8 mouse cellular contexts compared by ENCODE assay signal in genomic region chr14:25768915-25769625, GRCm38 (mm10). TPM values are rescaled to one million over a fixed set of nuclear protein-coding genes. Genes with fewer than 3 reads are reported as not detected.
DNase-seq lines count a peak whose midpoint lies in the region; ATAC-seq and TF ChIP-seq lines count a peak whose summit lies in the region.

Zcchc24 (minus strand) TSS chr14:25769039.

- H3K9me3 ChIP-seq in hindbrain, embryonic 12.5 days (replicated peaks): no peaks in the 10 kb centered on the region
- no peaks in the 10 kb centered on the region for H3K9me3 ChIP-seq in lung, postnatal 0 days (ENCODE audit: low read length)

- peak within 1 kb of the TSS; percentile 95 for H3K4me2 ChIP-seq in hindbrain, embryonic 12.5 days (replicated peaks)
- peak within 1 kb of the TSS; percentile 88 for H3K4me2 ChIP-seq in lung, postnatal 0 days (replicated peaks; ENCODE audit: low read depth, low read length)

- no peak for TF ChIP-seq EP300 in lung, postnatal 0 days (IDR thresholded peaks at IDR 0.05)

- peaks cover 56% of the 10 kb centered on the region for H3K4me1 ChIP-seq in hindbrain, embryonic 12.5 days
- peaks cover 8% of the 10 kb centered on the region; the same call in 1 of the 2 replicates for H3K4me1 ChIP-seq in lung, postnatal 0 days (ENCODE audit: insufficient read depth, low read depth, low read length)

- peak within 1 kb of the TSS; percentile 76 for H3K9ac ChIP-seq in hindbrain, embryonic 12.5 days
- H3K9ac ChIP-seq in lung, postnatal 0 days (replicated peaks; ENCODE audit: low read depth): peak within 1 kb of the TSS; percentile 83

- ATAC-seq in hindbrain, embryonic 12.5 days (ENCODE audit: low FRiP score): peak; percentile 84
- peak; percentile 95 for ATAC-seq in lung, postnatal 0 days

- peak within 1 kb of the TSS; percentile 77 for H3K27ac ChIP-seq in hindbrain, embryonic 12.5 days
- H3K27ac ChIP-seq in lung, postnatal 0 days (ENCODE audit: low read length): peak within 1 kb of the TSS; percentile 90

- H3K27me3 ChIP-seq in hindbrain, embryonic 12.5 days: peaks cover 9% of the 10 kb centered on the region; the same call in 1 of the 2 replicates
- H3K27me3 ChIP-seq in lung, postnatal 0 days (replicated peaks; ENCODE audit: insufficient read depth, low read length): no peaks in the 10 kb centered on the region

- under 1% methylated on average over 30 of the region's 55 CpGs for WGBS in hindbrain, embryonic 12.5 days
- 1% methylated on average over 23 of the region's 55 CpGs for WGBS in lung, postnatal 0 days

- H3K4me3 ChIP-seq in hindbrain, embryonic 12.5 days: peak within 1 kb of the TSS; percentile 65
- H3K4me3 ChIP-seq in lung, postnatal 0 days (ENCODE audit: low read depth, low read length): peak within 1 kb of the TSS; percentile 76

- no peaks in the 10 kb centered on the region for H3K36me3 ChIP-seq in hindbrain, embryonic 12.5 days
- H3K36me3 ChIP-seq in lung, postnatal 0 days (ENCODE audit: insufficient read depth, low read length): no peaks in the 10 kb centered on the region; the same call in 1 of the 2 replicates

- TF ChIP-seq CTCF in lung, postnatal 0 days (IDR thresholded peaks at IDR 0.05): no peak

- peak; percentile 77 for DNase-seq in MEL-GATA-1-ER (ENCODE audit: extremely low read depth, low read depth)
- DNase-seq in cerebellum, adult 8-10 months: peak; percentile 37
- DNase-seq in frontal cortex, postnatal 14 days (ENCODE audit: low spot score in 2 of 2): peak; percentile 76 to 82
- peak; percentile 76 to 88 for DNase-seq in layer of hippocampus, postnatal 10 days (ENCODE audit: low spot score in 2 of 2)
- DNase-seq in lung, postnatal 0 days (ENCODE audit: low spot score): peak; percentile 96
- peak; percentile 85 for DNase-seq in ovary, postnatal 14 days (ENCODE audit: low spot score)
- peak; percentile 91 for DNase-seq in thymus, postnatal 25 days

RNA-seq across cellular contexts. Expression of gene Zcchc24, which starts in this region (rescaled TPM):
- polyA plus RNA-seq in hindbrain, embryonic 12.5 days (2016; fragmentation: Nextera tagmentation; extraction: Ambion mirVana): 25.1 and 31.5 TPM in 2 replicates
- total RNA-seq in layer of hippocampus, postnatal 10 days (2021): 10 to 100 TPM; 52.0 to 55.7 TPM
- 19.3 and 19.5 TPM in 2 replicates for polyA plus RNA-seq in lung, postnatal 0 days (2015; fragmentation: Nextera tagmentation; extraction: Ambion mirVana)

Comparison
In these comparisons a context has a peak if more than half of its experiments do, and no peak if none do; other contexts are left out.
1. Peak in every context shown above with its lines: DNase-seq, ATAC-seq, H3K4me3 ChIP-seq and H3K27ac ChIP-seq.
2. DNase-seq: peak in every context shown above with its lines; median percentile 96 in lung, postnatal 0 days; 91 in thymus, postnatal 25 days; 85 in ovary, postnatal 14 days; 82 in layer of hippocampus, postnatal 10 days; 79 in frontal cortex, postnatal 14 days; 77 in MEL-GATA-1-ER; 37 in cerebellum, adult 8-10 months.